Mouse (Mus musculus): ENCODE measurements around the gene Ube2l3. TPM values are rescaled to one million over a fixed set of nuclear protein-coding genes. Genes with fewer than 3 reads are reported as not detected.
A peak's percentile ranks its signal among the peaks of the same experiment; 100 is the strongest.

The Ube2l3 gene
- polyA plus RNA-seq, 1 experiment from 2014 or later = 319 TPM

DNA sequence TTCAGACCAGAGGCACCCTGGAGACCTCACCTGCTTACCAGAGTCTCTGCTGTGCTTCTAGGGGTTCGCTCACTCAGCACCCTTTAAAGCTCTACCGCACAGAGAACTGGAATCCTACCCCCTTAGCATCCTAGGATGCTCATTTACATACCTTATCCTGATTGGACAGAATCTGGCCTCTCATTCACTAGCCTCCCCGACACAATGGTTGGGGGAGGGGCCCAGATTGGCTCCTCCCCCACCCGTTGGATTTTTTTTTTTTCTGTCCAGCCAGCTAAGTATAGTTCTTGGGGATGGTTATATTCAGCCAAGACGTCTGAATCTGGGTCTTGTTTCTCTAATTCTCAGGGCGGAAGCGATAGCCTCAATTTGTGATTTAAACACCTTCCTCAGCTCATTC is 58.1 kb downstream of the Ube2l3 start, which contains the start of gene Ydjc:
TSS of gene Ydjc (plus strand) at position 283 of the 400 bp plus-strand sequence.
- Histone ChIP-seq H3K27ac (ENCODE audit: low read depth, low read length) (no peak within 1 kb of the TSS), H3K4me3 (ENCODE audit: low read depth, low read length) (no peak within 1 kb of the TSS), H3K36me3 (ENCODE audit: control insufficient read depth, insufficient read depth, low read length) (no peaks in the 10 kb centered on the region), H3K4me1 (ENCODE audit: control insufficient read depth, insufficient read depth, low read length) (peaks cover 3% of the 10 kb centered on the region; the same call in 1 of the 2 replicates), H3K9ac (ENCODE audit: low read length) (no peak within 1 kb of the TSS), H3K27me3 (replicated peaks; ENCODE audit: control insufficient read depth, insufficient read depth, low read length) (0 out of 2 replicates have a peak, but pooled peaks cover 7% of the 10 kb centered on the region), H3K4me2 (ENCODE audit: low read length) (no peak within 1 kb of the TSS), H3K9me3 (replicated peaks; ENCODE audit: control insufficient read depth, low read length) (no peaks in the 10 kb centered on the region)
- DNase-seq (ENCODE audit: low spot score) (peak; percentile 16), ATAC-seq (no peak)
- 18% methylated on average over 7 of the region's 7 CpGs for WGBS

- Histone ChIP-seq H3K4me1 (ENCODE audit: control insufficient read depth, insufficient read depth, low read length) (0 out of 2 replicates have a peak, but pooled peaks cover 5% of the 10 kb centered on the region), H3K27ac (ENCODE audit: low read depth, low read length) (no peak overlapping the region), H3K4me3 (ENCODE audit: low read depth, low read length) (no peak overlapping the region), H3K27me3 (replicated peaks; ENCODE audit: control insufficient read depth, insufficient read depth, low read length) (no peaks in the 10 kb centered on the region), H3K4me2 (ENCODE audit: low read length) (no peak overlapping the region), H3K9ac (ENCODE audit: low read length) (no peak overlapping the region), H3K9me3 (replicated peaks; ENCODE audit: control insufficient read depth, low read length) (no peaks in the 10 kb centered on the region), H3K36me3 (ENCODE audit: control insufficient read depth, insufficient read depth, low read length) (no peaks in the 10 kb centered on the region)
- 89% methylated on average over 15 of the region's 15 CpGs for WGBS
- ATAC-seq (no peak), DNase-seq (ENCODE audit: low spot score) (no peak)
Observed at GRCm38 (mm10) chr16:17137355-17137754, 65.1 kb downstream of the Ube2l3 start.

DNA sequence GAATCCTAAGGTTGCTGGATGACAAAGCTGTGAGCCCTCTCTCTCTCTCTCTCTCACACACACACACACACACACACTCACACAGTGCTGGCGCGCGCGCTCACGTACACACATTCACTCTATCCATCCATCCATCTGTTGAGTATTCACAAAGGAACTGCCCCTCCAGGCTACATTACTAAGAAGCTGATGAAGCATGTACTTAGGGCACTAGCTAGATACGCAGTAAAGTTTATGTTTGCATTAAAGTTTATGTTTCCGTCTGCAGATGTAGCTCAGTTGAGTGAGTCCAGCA is 69.6 kb downstream of the Ube2l3 start:
- Histone ChIP-seq H3K27me3 (replicated peaks; ENCODE audit: control insufficient read depth, insufficient read depth, low read length) (no peaks in the 10 kb centered on the region), H3K9ac (ENCODE audit: low read length) (peak overlapping the region; percentile 44), H3K36me3 (ENCODE audit: control insufficient read depth, insufficient read depth, low read length) (0 out of 2 replicates have a peak, but pooled peaks cover 2% of the 10 kb centered on the region), H3K4me2 (ENCODE audit: low read length) (peak overlapping the region; percentile 96), H3K27ac (ENCODE audit: low read depth, low read length) (no peak overlapping the region), H3K4me1 (ENCODE audit: control insufficient read depth, insufficient read depth, low read length) (peaks cover 11% of the 10 kb centered on the region), H3K9me3 (replicated peaks; ENCODE audit: control insufficient read depth, low read length) (no peaks in the 10 kb centered on the region), H3K4me3 (ENCODE audit: low read depth, low read length) (peak overlapping the region; percentile 61)
- peak; percentile 11 for DNase-seq (ENCODE audit: low spot score)
- ATAC-seq = 0 out of 2 replicates have a peak, but pooled peaks have one; percentile 16
- WGBS = 27% methylated on average over 7 of the region's 7 CpGs

- Histone ChIP-seq H3K9me3 (replicated peaks; ENCODE audit: control insufficient read depth, low read length) (no peaks in the 10 kb centered on the region), H3K9ac (ENCODE audit: low read length) (peak within 1 kb of the TSS; percentile 64), H3K4me2 (ENCODE audit: low read length) (peak within 1 kb of the TSS; percentile 96), H3K27me3 (replicated peaks; ENCODE audit: control insufficient read depth, insufficient read depth, low read length) (no peaks in the 10 kb centered on the region), H3K4me1 (ENCODE audit: control insufficient read depth, insufficient read depth, low read length) (peaks cover 11% of the 10 kb centered on the region), H3K36me3 (ENCODE audit: control insufficient read depth, insufficient read depth, low read length) (0 out of 2 replicates have a peak, but pooled peaks cover 2% of the 10 kb centered on the region), H3K4me3 (ENCODE audit: low read depth, low read length) (peak within 1 kb of the TSS; percentile 61), H3K27ac (ENCODE audit: low read depth, low read length) (peak within 1 kb of the TSS; percentile 45; the same call in 1 of the 2 replicates)
- DNase-seq (ENCODE audit: low spot score) (peak; percentile 98), ATAC-seq (peak; percentile 99)
- WGBS = under 1% methylated on average over 47 of the region's 47 CpGs
Observed at GRCm38 (mm10) chr16:17132089-17132905, 70.2 kb downstream of the Ube2l3 start, which contains the start of gene Sdf2l1. Gene Sdf2l1 (minus strand): TSS chr16:17132383.

DNA sequence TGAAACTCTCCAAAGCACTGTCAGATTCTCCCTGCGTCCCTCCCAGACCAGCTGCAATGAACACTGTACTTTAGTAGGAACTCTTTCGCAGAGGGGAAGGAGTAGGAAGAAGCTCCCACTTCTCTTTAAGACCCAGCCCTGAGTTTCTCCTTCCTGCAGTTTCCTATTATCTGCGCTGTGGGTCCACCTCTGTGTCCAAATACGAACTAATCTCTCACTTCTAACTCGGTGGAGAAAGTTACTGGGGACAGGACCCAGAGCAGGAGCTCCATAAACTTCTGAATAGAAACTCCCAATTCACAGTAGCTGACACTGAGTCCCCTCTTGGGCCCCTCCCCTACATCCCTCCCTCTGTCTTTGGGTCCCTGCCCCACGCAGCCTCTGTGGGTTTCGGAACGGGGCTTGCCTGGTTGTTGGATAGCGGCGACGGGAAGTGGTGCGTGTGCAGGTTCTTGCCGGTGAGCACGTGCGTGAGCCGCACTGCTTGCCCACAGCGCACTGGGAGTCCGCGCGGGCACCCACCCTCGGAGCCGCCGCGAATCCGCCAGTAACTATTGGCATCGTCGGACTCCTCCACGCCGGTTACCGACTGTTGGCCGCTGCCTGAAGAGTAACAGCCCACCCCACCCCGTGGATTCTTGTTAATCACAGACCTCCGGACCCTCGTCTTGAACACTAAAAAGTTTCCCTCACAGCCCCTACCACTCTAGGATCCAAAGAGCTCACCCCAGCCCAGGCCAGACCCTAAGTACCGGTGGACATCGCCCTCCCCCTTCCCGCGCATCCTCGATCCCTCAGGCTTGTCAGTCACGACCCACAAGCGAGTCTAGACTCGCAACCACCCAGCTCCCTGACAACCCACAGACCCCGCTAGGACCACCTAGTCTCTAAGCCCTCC is 71.0 kb downstream of the Ube2l3 start:
- WGBS = 4% methylated on average over 43 of the region's 43 CpGs
- Histone ChIP-seq H3K4me1 (ENCODE audit: control insufficient read depth, insufficient read depth, low read length) (peaks cover 11% of the 10 kb centered on the region), H3K4me3 (ENCODE audit: low read depth, low read length) (peak overlapping the region; percentile 61), H3K27ac (ENCODE audit: low read depth, low read length) (peak overlapping the region; percentile 45; the same call in 1 of the 2 replicates), H3K4me2 (ENCODE audit: low read length) (peak overlapping the region; percentile 96), H3K9me3 (replicated peaks; ENCODE audit: control insufficient read depth, low read length) (no peaks in the 10 kb centered on the region), H3K9ac (ENCODE audit: low read length) (peak overlapping the region; percentile 64), H3K36me3 (ENCODE audit: control insufficient read depth, insufficient read depth, low read length) (0 out of 2 replicates have a peak, but pooled peaks cover 2% of the 10 kb centered on the region), H3K27me3 (replicated peaks; ENCODE audit: control insufficient read depth, insufficient read depth, low read length) (no peaks in the 10 kb centered on the region)
- peak; percentile 3 for ATAC-seq
- peak; percentile 12 for DNase-seq (ENCODE audit: low spot score)

GRCm38 (mm10) chr16:17127292-17127691 is 75.2 kb downstream of the Ube2l3 start:
- WGBS = 89% methylated on average over 1 of the region's 1 CpGs
- no peak overlapping the region for H3K27ac ChIP-seq (ENCODE audit: low read depth, low read length)
- no peak for ATAC-seq
- H3K36me3 ChIP-seq (ENCODE audit: control insufficient read depth, insufficient read depth, low read length) = 0 out of 2 replicates have a peak, but pooled peaks cover 2% of the 10 kb centered on the region
- H3K9me3 ChIP-seq (replicated peaks; ENCODE audit: control insufficient read depth, low read length) = no peaks in the 10 kb centered on the region
- H3K9ac ChIP-seq (ENCODE audit: low read length) = no peak overlapping the region
- peaks cover 25% of the 10 kb centered on the region for H3K4me1 ChIP-seq (ENCODE audit: control insufficient read depth, insufficient read depth, low read length)
- H3K4me2 ChIP-seq (ENCODE audit: low read length) = no peak overlapping the region
- H3K27me3 ChIP-seq (replicated peaks; ENCODE audit: control insufficient read depth, insufficient read depth, low read length) = no peaks in the 10 kb centered on the region
- no peak overlapping the region for H3K4me3 ChIP-seq (ENCODE audit: low read depth, low read length)
- DNase-seq (ENCODE audit: low spot score) = peak; percentile 36

DNA sequence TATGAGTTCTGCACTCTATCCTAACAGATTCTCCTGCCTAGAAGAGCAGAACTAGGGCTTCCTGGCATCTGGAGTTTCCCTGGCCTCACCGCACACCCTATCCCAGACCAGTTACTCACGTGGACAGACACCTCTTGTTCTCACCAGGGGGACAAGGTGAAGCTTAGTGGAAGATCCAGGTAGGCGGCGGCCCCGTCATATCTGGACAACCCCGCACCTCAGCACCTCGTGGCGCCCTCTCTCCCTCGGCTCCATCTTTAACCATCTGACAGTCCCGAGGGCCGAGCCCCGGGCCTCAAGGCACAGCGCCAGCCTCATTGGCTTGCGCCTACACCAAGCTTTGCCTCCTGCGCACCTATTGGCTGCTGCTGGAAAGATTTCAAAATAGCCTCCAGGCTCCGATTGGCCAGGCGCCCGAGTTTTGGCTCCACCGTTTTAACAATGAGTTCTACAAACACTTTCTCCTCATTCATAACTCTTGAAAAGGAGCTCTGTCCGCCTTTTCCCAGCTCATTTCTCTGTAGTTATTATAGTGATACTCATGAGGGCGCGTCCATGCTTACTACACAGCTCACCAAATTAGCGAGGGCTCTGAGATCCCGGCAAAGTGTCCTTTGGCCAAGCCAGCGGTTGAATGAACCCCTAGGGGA is 77.5 kb downstream of the Ube2l3 start, which contains the start of gene 2610318N02Rik:
TSS of gene 2610318N02Rik (minus strand) at position 297 of the 650 bp plus-strand sequence.
- under 1% methylated on average over 25 of the region's 25 CpGs for WGBS

More for the DNA sequence above, 77.5 kb downstream of the Ube2l3 start, which contains the start of gene 2610318N02Rik:
- ATAC-seq (peak; percentile 95), DNase-seq (ENCODE audit: low spot score) (peak; percentile 96)
- Histone ChIP-seq H3K27me3 (replicated peaks; ENCODE audit: control insufficient read depth, insufficient read depth, low read length) (no peaks in the 10 kb centered on the region), H3K4me1 (ENCODE audit: control insufficient read depth, insufficient read depth, low read length) (peaks cover 22% of the 10 kb centered on the region), H3K27ac (ENCODE audit: low read depth, low read length) (peak within 1 kb of the TSS; percentile 48; the same call in 1 of the 2 replicates), H3K9me3 (replicated peaks; ENCODE audit: control insufficient read depth, low read length) (no peaks in the 10 kb centered on the region), H3K4me3 (ENCODE audit: low read depth, low read length) (peak within 1 kb of the TSS; percentile 43), H3K9ac (ENCODE audit: low read length) (peak within 1 kb of the TSS; percentile 63), H3K36me3 (ENCODE audit: control insufficient read depth, insufficient read depth, low read length) (peaks cover 10% of the 10 kb centered on the region; the same call in 1 of the 2 replicates), H3K4me2 (ENCODE audit: low read length) (peak within 1 kb of the TSS; percentile 60)
